Mouse (Mus musculus): ENCODE data around the gene Hbp1. TPM values are rescaled to one million over a fixed set of nuclear protein-coding genes. Genes with fewer than 3 reads are reported as not detected.

Hbp1 gene
- 79.8 and 89.2 TPM in 2 replicates for polyA plus RNA-seq (2015; fragmentation: Nextera tagmentation; extraction: Ambion mirVana)

GRCm38 (mm10) chr12:31949759-31950658, at the start of gene Hbp1:
Gene Hbp1 (minus strand): TSS chr12:31950535.
- Histone ChIP-seq H3K27ac (peak within 1 kb of the TSS; percentile 98), H3K9me3 (no peaks in the 10 kb centered on the region), H3K4me1 (replicated peaks) (no peaks in the 10 kb centered on the region), H3K4me3 (replicated peaks) (peak within 1 kb of the TSS; percentile 88), H3K9ac (peak within 1 kb of the TSS; percentile 83), H3K4me2 (replicated peaks) (peak within 1 kb of the TSS; percentile 66), H3K36me3 (no peaks in the 10 kb centered on the region), H3K27me3 (replicated peaks) (no peaks in the 10 kb centered on the region)
- peak; percentile 97 for ATAC-seq
- WGBS = under 1% methylated on average over 55 of the region's 71 CpGs

GRCm38 (mm10) chr12:31998706-31999105, 48.4 kb upstream of the Hbp1 start:
- WGBS = 73% methylated on average over 5 of the region's 5 CpGs
- H3K9ac ChIP-seq = no peak overlapping the region
- H3K36me3 ChIP-seq = no peaks in the 10 kb centered on the region

GRCm38 (mm10) chr12:31997328-31997878, 47.1 kb upstream of the Hbp1 start:
- H3K27ac ChIP-seq = no peak overlapping the region
- H3K9ac ChIP-seq = no peak overlapping the region
- 0 out of 2 replicates have a peak, but pooled peaks cover 2% of the 10 kb centered on the region for H3K4me1 ChIP-seq (replicated peaks)
- no peaks in the 10 kb centered on the region for H3K27me3 ChIP-seq (replicated peaks)
- H3K4me2 ChIP-seq (replicated peaks) = no peak overlapping the region
- H3K4me3 ChIP-seq (replicated peaks) = no peak overlapping the region
- no peaks in the 10 kb centered on the region for H3K36me3 ChIP-seq
- no peaks in the 10 kb centered on the region for H3K9me3 ChIP-seq
- no peak for ATAC-seq
- WGBS = 74% methylated on average over 3 of the region's 3 CpGs

More at GRCm38 (mm10) chr12:31998706-31999105, 48.4 kb upstream of the Hbp1 start:
- Histone ChIP-seq H3K4me3 (replicated peaks) (no peak overlapping the region), H3K27ac (no peak overlapping the region), H3K4me1 (replicated peaks) (0 out of 2 replicates have a peak, but pooled peaks cover 2% of the 10 kb centered on the region), H3K9me3 (no peaks in the 10 kb centered on the region), H3K4me2 (replicated peaks) (no peak overlapping the region), H3K27me3 (replicated peaks) (no peaks in the 10 kb centered on the region)
- ATAC-seq = no peak

GRCm38 (mm10) chr12:31996877-31997276, 46.5 kb upstream of the Hbp1 start:
- Histone ChIP-seq H3K4me2 (replicated peaks) (no peak overlapping the region), H3K4me1 (replicated peaks) (0 out of 2 replicates have a peak, but pooled peaks cover 2% of the 10 kb centered on the region), H3K4me3 (replicated peaks) (no peak overlapping the region), H3K36me3 (no peaks in the 10 kb centered on the region), H3K9me3 (no peaks in the 10 kb centered on the region), H3K27ac (no peak overlapping the region), H3K27me3 (replicated peaks) (no peaks in the 10 kb centered on the region), H3K9ac (no peak overlapping the region)
- 44% methylated on average over 5 of the region's 5 CpGs for WGBS
- ATAC-seq = peak; percentile 67

- no peak overlapping the region for H3K9ac ChIP-seq
- H3K27ac ChIP-seq = no peak overlapping the region
- H3K36me3 ChIP-seq = no peaks in the 10 kb centered on the region
- ATAC-seq = peak; percentile 81
- H3K9me3 ChIP-seq = no peaks in the 10 kb centered on the region
- H3K4me1 ChIP-seq (replicated peaks) = 0 out of 2 replicates have a peak, but pooled peaks cover 2% of the 10 kb centered on the region
- no peak overlapping the region for H3K4me3 ChIP-seq (replicated peaks)
- no peaks in the 10 kb centered on the region for H3K27me3 ChIP-seq (replicated peaks)
- WGBS = 74% methylated on average over 4 of the region's 4 CpGs
- H3K4me2 ChIP-seq (replicated peaks) = no peak overlapping the region
These were observed 40.2 kb upstream of the Hbp1 start for GRCm38 (mm10) chr12:31990575-31990974.

GRCm38 (mm10) chr12:31989726-31990125, 39.4 kb upstream of the Hbp1 start:
- Histone ChIP-seq H3K27ac (no peak overlapping the region), H3K9me3 (no peaks in the 10 kb centered on the region), H3K4me1 (replicated peaks) (0 out of 2 replicates have a peak, but pooled peaks cover 2% of the 10 kb centered on the region), H3K27me3 (replicated peaks) (no peaks in the 10 kb centered on the region), H3K36me3 (no peaks in the 10 kb centered on the region), H3K4me3 (replicated peaks) (no peak overlapping the region), H3K9ac (no peak overlapping the region), H3K4me2 (replicated peaks) (no peak overlapping the region)
- no peak; the same call in 1 of the 2 replicates for ATAC-seq

- Histone ChIP-seq H3K9ac (no peak overlapping the region), H3K27me3 (replicated peaks) (no peaks in the 10 kb centered on the region), H3K9me3 (no peaks in the 10 kb centered on the region), H3K4me2 (replicated peaks) (no peak overlapping the region), H3K27ac (no peak overlapping the region), H3K4me3 (replicated peaks) (no peak overlapping the region), H3K4me1 (replicated peaks) (0 out of 2 replicates have a peak, but pooled peaks cover 2% of the 10 kb centered on the region), H3K36me3 (no peaks in the 10 kb centered on the region)
- WGBS = 94% methylated on average over 2 of the region's 2 CpGs
- no peak for ATAC-seq
These were observed 36.1 kb upstream of the Hbp1 start for GRCm38 (mm10) chr12:31986463-31986862.

- ATAC-seq = no peak
- no peaks in the 10 kb centered on the region for H3K27me3 ChIP-seq (replicated peaks)
- no peak overlapping the region for H3K9ac ChIP-seq
- no peaks in the 10 kb centered on the region for H3K9me3 ChIP-seq
- no peak overlapping the region for H3K4me2 ChIP-seq (replicated peaks)
- no peak overlapping the region for H3K27ac ChIP-seq
- H3K36me3 ChIP-seq = no peaks in the 10 kb centered on the region
- H3K4me1 ChIP-seq (replicated peaks) = 0 out of 2 replicates have a peak, but pooled peaks cover 2% of the 10 kb centered on the region
- 91% methylated on average over 6 of the region's 6 CpGs for WGBS
- no peak overlapping the region for H3K4me3 ChIP-seq (replicated peaks)
These were observed 35.4 kb upstream of the Hbp1 start for GRCm38 (mm10) chr12:31985738-31986137.

- Histone ChIP-seq H3K4me1 (replicated peaks) (0 out of 2 replicates have a peak, but pooled peaks cover 2% of the 10 kb centered on the region), H3K9ac (no peak overlapping the region), H3K27me3 (replicated peaks) (no peaks in the 10 kb centered on the region), H3K9me3 (no peaks in the 10 kb centered on the region), H3K36me3 (no peaks in the 10 kb centered on the region), H3K4me3 (replicated peaks) (no peak overlapping the region), H3K4me2 (replicated peaks) (no peak overlapping the region), H3K27ac (no peak overlapping the region)
- ATAC-seq = no peak
- 63% methylated on average over 12 of the region's 12 CpGs for WGBS
These were observed 34.3 kb upstream of the Hbp1 start for GRCm38 (mm10) chr12:31984664-31985063.

- no peak for ATAC-seq
- H3K27ac ChIP-seq = no peak overlapping the region
- no peak overlapping the region for H3K9ac ChIP-seq
- WGBS = 51% methylated on average over 2 of the region's 2 CpGs
- no peak overlapping the region for H3K4me3 ChIP-seq (replicated peaks)
- H3K27me3 ChIP-seq (replicated peaks) = no peaks in the 10 kb centered on the region
- H3K36me3 ChIP-seq = no peaks in the 10 kb centered on the region
- H3K4me1 ChIP-seq (replicated peaks) = 0 out of 2 replicates have a peak, but pooled peaks cover 2% of the 10 kb centered on the region
- H3K4me2 ChIP-seq (replicated peaks) = no peak overlapping the region
- no peaks in the 10 kb centered on the region for H3K9me3 ChIP-seq
These were observed 33.9 kb upstream of the Hbp1 start for GRCm38 (mm10) chr12:31984206-31984605.

GRCm38 (mm10) chr12:31983769-31984168, 33.4 kb upstream of the Hbp1 start:
- Histone ChIP-seq H3K4me3 (replicated peaks) (no peak overlapping the region), H3K27me3 (replicated peaks) (no peaks in the 10 kb centered on the region), H3K9me3 (no peaks in the 10 kb centered on the region), H3K4me2 (replicated peaks) (no peak overlapping the region), H3K36me3 (no peaks in the 10 kb centered on the region), H3K9ac (no peak overlapping the region), H3K4me1 (replicated peaks) (no peaks in the 10 kb centered on the region), H3K27ac (no peak overlapping the region)
- WGBS = 81% methylated on average over 6 of the region's 6 CpGs
- ATAC-seq = no peak

- Histone ChIP-seq H3K27ac (no peak overlapping the region), H3K4me2 (replicated peaks) (no peak overlapping the region), H3K4me3 (replicated peaks) (no peak overlapping the region), H3K9me3 (no peaks in the 10 kb centered on the region), H3K27me3 (replicated peaks) (no peaks in the 10 kb centered on the region), H3K4me1 (replicated peaks) (no peaks in the 10 kb centered on the region), H3K36me3 (no peaks in the 10 kb centered on the region), H3K9ac (no peak overlapping the region)
- no peak for ATAC-seq
- WGBS = 68% methylated on average over 7 of the region's 7 CpGs
These were observed 32.9 kb upstream of the Hbp1 start for GRCm38 (mm10) chr12:31983238-31983637.
